Mouse (Mus musculus) intestine, postnatal 0 days (tissue): ENCODE results near the gene Klrb1c. TPM values are rescaled to one million over a fixed set of nuclear protein-coding genes. Genes with fewer than 3 reads are reported as not detected.
"Not testable (repeated sequence)": the region's sequence is repeated elsewhere in the genome, so short reads cannot be mapped to it uniquely, and the experiment has no call there.

Experiments used
- ATAC-seq: fragments of 200-750 bp; cut with Nextera tagmentation; 2 replicates; pipeline ENCODE4 v1.8.0; 2017; ENCODE audit warnings: mild to moderate bottlenecking, moderate TSS enrichment, moderate library complexity
- H3K27ac ChIP-seq: fragments of 300-500 bp; sonication (generic); 2 replicates; pipeline ENCODE4 v1.5.1; 2014; ENCODE audit warnings: mild to moderate bottlenecking, low read depth, low read length, moderate library complexity
- H3K27me3 ChIP-seq: fragments of 300-500 bp; sonication (generic); replicated peaks from 2 replicates; pipeline ENCODE4 v1.6.1; 2014; ENCODE audit warnings: low read length, mixed read lengths; ENCODE audit not compliant: control insufficient read depth, insufficient read depth
- H3K36me3 ChIP-seq: fragments of 300-500 bp; sonication (generic); 2 replicates; pipeline ENCODE4 v1.6.1; 2014; ENCODE audit warnings: mild to moderate bottlenecking, moderate library complexity; ENCODE audit not compliant: control insufficient read depth, insufficient read depth
- H3K4me1 ChIP-seq: fragments of 300-500 bp; sonication (generic); replicated peaks from 2 replicates; pipeline ENCODE4 v1.6.1; 2014; ENCODE audit warnings: antibody characterized with exemption, low read length, mixed read lengths; ENCODE audit not compliant: control insufficient read depth, insufficient read depth
- H3K4me2 ChIP-seq: fragments of 300-500 bp; sonication (generic); replicated peaks from 2 replicates; pipeline ENCODE4 v1.6.1; 2014; ENCODE audit warnings: low read depth, mild to moderate bottlenecking, moderate library complexity
- H3K4me3 ChIP-seq: fragments of 300-500 bp; sonication (generic); 2 replicates; pipeline ENCODE4 v1.5.1; 2014; ENCODE audit warnings: low read depth, low read length
- H3K9ac ChIP-seq: fragments of 300-500 bp; sonication (generic); 2 replicates; pipeline ENCODE4 v1.6.1; 2014; ENCODE audit warnings: mild to moderate bottlenecking, low read depth, low read length
- H3K9me3 ChIP-seq: fragments of 300-500 bp; sonication (generic); 2 replicates; pipeline ENCODE4 v1.6.1; 2016; ENCODE audit warnings: mixed run types; ENCODE audit not compliant: control insufficient read depth
- CTCF ChIP-seq: sonication (generic); IDR thresholded peaks from 2 replicates; pipeline ENCODE4 v1.5.1; 2016; ENCODE audit warnings: low read depth, mild to moderate bottlenecking, control low read depth, antibody characterized with exemption, moderate library complexity
- WGBS: fragments of 180-500 bp; shearing (Covaris S2); extraction: QIAGEN DNeasy Blood & Tissue Kit; methylation state at CpG from one replicate; pipeline ENCODE4 v1.1.7; 2014; 5-methylcytosine and 5-hydroxymethylcytosine counted together
- polyA plus RNA-seq: library from polyadenylated mRNA; unstranded; fragments of >200 nt; fragmentation: Nextera tagmentation; extraction: Ambion mirVana; gene quantifications from 2 replicates; pipeline ENCODE4 v1.2.1, GENCODE M21; 2015

The Klrb1c gene
- polyA plus RNA-seq, 1 experiment from 2014 or later: 0.27 TPM

GRCm38 (mm10) chr6:128799144-128799895 is 10.3 kb upstream of the Klrb1c start:
- peak; percentile 90 for TF ChIP-seq CTCF
- H3K4me1 ChIP-seq, H3K27me3 ChIP-seq, H3K36me3 ChIP-seq, H3K9me3 ChIP-seq: not testable (repeated sequence)
- WGBS: under 1% methylated on average over 49 of the region's 49 CpGs
- Histone ChIP-seq H3K9ac (peak overlapping the region; percentile 62), H3K4me2 (peak overlapping the region; percentile 64), H3K27ac (peak overlapping the region; percentile 83), H3K4me3 (peak overlapping the region; percentile 67)
- peak; percentile 75 for ATAC-seq

- not testable (repeated sequence) for H3K27me3 ChIP-seq, H3K9me3 ChIP-seq, H3K4me1 ChIP-seq, H3K36me3 ChIP-seq
- Histone ChIP-seq H3K4me3 (peak overlapping the region; percentile 67), H3K4me2 (peak overlapping the region; percentile 64), H3K27ac (peak overlapping the region; percentile 83), H3K9ac (peak overlapping the region; percentile 62)
- ATAC-seq: peak; percentile 22; the same call in 1 of the 2 replicates
- under 1% methylated on average over 20 of the region's 20 CpGs for WGBS
Measured at GRCm38 (mm10) chr6:128798772-128799143, 9.7 kb upstream of the Klrb1c start.

GRCm38 (mm10) chr6:128797936-128798771 is 9.1 kb upstream of the Klrb1c start:
- Histone ChIP-seq H3K9ac (0 out of 2 replicates have a peak overlapping the region, but pooled peaks have one; percentile 62), H3K9me3 (no peaks in the 10 kb centered on the region), H3K4me2 (peak overlapping the region; percentile 64), H3K27ac (no peak overlapping the region), H3K4me1 (no peaks in the 10 kb centered on the region; the same call in 1 of the 2 replicates), H3K27me3 (no peaks in the 10 kb centered on the region), H3K4me3 (peak overlapping the region; percentile 67), H3K36me3 (no peaks in the 10 kb centered on the region)
- no peak for TF ChIP-seq CTCF
- no peak for ATAC-seq
- WGBS: 25% methylated on average over 15 of the region's 15 CpGs

- Histone ChIP-seq H3K4me3 (no peak overlapping the region), H3K4me2 (0 out of 2 replicates have a peak overlapping the region, but pooled peaks have one; percentile 64), H3K4me1 (no peaks in the 10 kb centered on the region; the same call in 1 of the 2 replicates), H3K27me3 (no peaks in the 10 kb centered on the region), H3K27ac (no peak overlapping the region), H3K9ac (no peak overlapping the region), H3K9me3 (no peaks in the 10 kb centered on the region), H3K36me3 (no peaks in the 10 kb centered on the region)
- no peak for TF ChIP-seq CTCF
- WGBS: 81% methylated on average over 12 of the region's 12 CpGs
- no peak for ATAC-seq
Measured at GRCm38 (mm10) chr6:128797185-128797905, 8.3 kb upstream of the Klrb1c start.

GRCm38 (mm10) chr6:128796321-128796955 is 7.4 kb upstream of the Klrb1c start:
- 72% methylated on average over 8 of the region's 8 CpGs for whole genome bisulfite sequencing
- no peak overlapping the region for H3K4me3 ChIP-seq
- no peak for ATAC-seq
- H3K9me3 ChIP-seq: no peaks in the 10 kb centered on the region
- no peak overlapping the region for H3K4me2 ChIP-seq
- H3K27me3 ChIP-seq: no peaks in the 10 kb centered on the region
- H3K9ac ChIP-seq: no peak overlapping the region
- no peak for TF ChIP-seq CTCF
- no peaks in the 10 kb centered on the region; the same call in 1 of the 2 replicates for H3K4me1 ChIP-seq
- no peak overlapping the region for H3K27ac ChIP-seq
- H3K36me3 ChIP-seq: no peaks in the 10 kb centered on the region
